Mouse (Mus musculus) midbrain, embryonic 12.5 days (tissue): ENCODE results near the gene Spg7. TPM values are rescaled to one million over a fixed set of nuclear protein-coding genes. Genes with fewer than 3 reads are reported as not detected.
A peak's percentile ranks its signal among the peaks of the same experiment; 100 is the strongest.
"Not testable (repeated sequence)": the region's sequence is repeated elsewhere in the genome, so short reads cannot be mapped to it uniquely, and the experiment has no call there.

ENCODE experiments used
- ATAC-seq: fragments of 200-750 bp; cut with Nextera tagmentation; 2 replicates; pipeline ENCODE4 v1.8.0; 2017; ENCODE audit warnings: low read depth, moderate TSS enrichment, moderate library complexity; ENCODE audit not compliant: low FRiP score
- H3K27ac ChIP-seq: fragments of 300-500 bp; sonication (generic); replicated peaks from 2 replicates; pipeline ENCODE4 v1.5.1; 2016; ENCODE audit warnings: mild to moderate bottlenecking
- H3K27me3 ChIP-seq: fragments of 300-500 bp; sonication (generic); 2 replicates; pipeline ENCODE4 v1.6.1; 2016; ENCODE audit warnings: mild to moderate bottlenecking
- H3K36me3 ChIP-seq: fragments of 300-500 bp; sonication (generic); 2 replicates; pipeline ENCODE4 v1.6.1; 2016
- H3K4me1 ChIP-seq: fragments of 300-500 bp; sonication (generic); 2 replicates; pipeline ENCODE4 v1.6.1; 2016
- H3K4me2 ChIP-seq: fragments of 300-500 bp; sonication (generic); replicated peaks from 2 replicates; pipeline ENCODE4 v1.6.1; 2016; ENCODE audit warnings: mild to moderate bottlenecking, moderate library complexity
- H3K4me3 ChIP-seq: fragments of 300-500 bp; sonication (generic); 2 replicates; pipeline ENCODE4 v1.5.1; 2016; ENCODE audit warnings: mild to moderate bottlenecking
- H3K9ac ChIP-seq: fragments of 300-500 bp; sonication (generic); replicated peaks from 2 replicates; pipeline ENCODE4 v1.6.1; 2016; ENCODE audit warnings: mild to moderate bottlenecking, moderate library complexity
- H3K9me3 ChIP-seq: fragments of 300-500 bp; sonication (generic); 2 replicates; pipeline ENCODE4 v1.6.1; 2016; ENCODE audit warnings: mild to moderate bottlenecking
- WGBS: fragments of 180-500 bp; shearing (Covaris S2); methylation state at CpG from one replicate; pipeline ENCODE4 v1.1.7; 2016; 5-methylcytosine and 5-hydroxymethylcytosine counted together
- polyA plus RNA-seq: library from polyadenylated mRNA; unstranded; fragments of >200 nt; fragmentation: Nextera tagmentation; extraction: Ambion mirVana; gene quantifications from 2 replicates; pipeline ENCODE4 v1.2.1, GENCODE M21; 2016

Gene Spg7
- polyA plus RNA-seq, 1 experiment from 2014 or later, result 58.7 TPM

DNA sequence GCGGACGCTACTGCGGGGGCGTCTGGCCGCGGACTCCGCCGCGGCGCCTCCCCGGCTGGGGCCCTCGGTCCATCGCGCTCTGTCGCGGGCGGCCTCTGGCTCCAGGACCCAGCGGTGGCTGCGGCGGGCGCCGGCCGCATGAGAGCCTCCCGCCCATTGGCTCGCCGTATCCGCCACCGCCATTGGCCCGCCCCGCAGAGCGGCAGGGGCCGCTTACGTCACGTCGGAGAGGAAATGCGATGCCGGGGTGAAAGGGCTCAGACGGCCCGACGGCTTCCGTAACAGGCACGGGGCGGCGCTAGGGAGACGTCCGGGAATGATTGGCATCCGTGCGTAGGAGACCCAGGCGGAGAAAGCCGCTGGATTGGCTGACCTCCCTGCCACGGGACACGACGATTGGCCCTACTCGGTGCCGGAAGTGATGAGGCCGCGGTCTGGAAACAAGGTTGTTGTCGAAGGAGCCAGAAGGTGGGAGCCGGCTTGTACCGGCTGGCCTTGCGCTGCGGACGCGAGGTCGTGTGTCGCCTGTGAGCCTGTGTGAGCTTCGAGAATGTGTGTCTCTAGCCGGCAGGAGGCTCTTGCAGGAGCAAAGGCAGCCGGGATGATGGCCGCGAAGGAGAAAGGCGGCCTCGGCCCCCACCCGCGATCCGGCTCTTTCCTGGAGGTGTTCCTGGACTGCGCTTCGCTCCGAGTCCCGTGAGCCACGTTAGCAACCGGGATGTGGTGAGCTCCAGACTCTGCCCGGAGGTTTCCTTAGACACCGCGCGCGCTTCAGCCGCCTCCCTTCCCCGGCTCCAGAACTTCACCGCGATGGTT lies 20.4 kb upstream of the Spg7 start, which contains the start of gene Ankrd11:
Gene Ankrd11 (minus strand): TSS at position 120 of the 816 bp plus-strand sequence.
- WGBS, result under 1% methylated on average over 86 of the region's 91 CpGs
- peak; percentile 97 for ATAC-seq
- H3K4me1 ChIP-seq, result peaks cover 42% of the 10 kb centered on the region

DNA sequence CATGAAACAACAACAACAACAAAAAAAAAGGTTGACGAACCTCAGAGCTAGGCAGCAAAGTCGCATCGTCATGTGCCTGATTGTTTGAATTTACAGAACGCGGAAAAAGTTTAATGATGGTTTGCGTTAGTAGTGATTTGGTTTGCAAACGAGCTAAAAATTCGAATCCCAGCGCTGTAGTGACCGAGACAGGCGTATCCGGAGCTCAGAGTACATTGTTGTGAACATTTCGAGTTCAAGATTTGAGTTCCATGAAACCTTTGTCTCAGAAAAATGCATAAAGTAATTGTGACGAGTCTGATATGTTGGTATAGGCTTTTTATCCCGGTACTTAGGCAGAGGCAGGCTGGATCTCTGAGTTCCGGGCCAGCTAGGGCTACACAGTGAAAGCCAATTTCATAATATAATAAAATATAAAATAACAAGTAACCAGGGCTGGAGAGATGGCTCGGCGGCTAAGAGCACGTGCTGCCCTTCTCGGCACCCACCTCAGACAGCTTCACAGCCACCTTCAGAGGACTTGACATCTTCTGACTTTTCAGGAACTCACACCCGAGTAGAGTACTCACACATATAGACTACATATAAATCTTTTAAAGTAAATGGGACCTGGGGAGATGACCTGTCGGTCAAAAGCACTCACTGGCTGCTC lies 19.6 kb upstream of the Spg7 start:
- H3K9me3 ChIP-seq, result no peaks in the 10 kb centered on the region
- H3K9ac ChIP-seq, result peak overlapping the region; percentile 92
- H3K27ac ChIP-seq, result peak overlapping the region; percentile 96
- H3K4me2 ChIP-seq, result peak overlapping the region; percentile 78
- peaks cover 40% of the 10 kb centered on the region for H3K4me1 ChIP-seq
- WGBS, result 26% methylated on average over 22 of the region's 22 CpGs
- 0 out of 2 replicates have a peak, but pooled peaks cover 3% of the 10 kb centered on the region for H3K36me3 ChIP-seq
- ATAC-seq, result no peak
- no peaks in the 10 kb centered on the region for H3K27me3 ChIP-seq
- peak overlapping the region; percentile 69 for H3K4me3 ChIP-seq

More for the DNA sequence above, 20.4 kb upstream of the Spg7 start, which contains the start of gene Ankrd11:
- Histone ChIP-seq H3K4me2 (peak within 1 kb of the TSS; percentile 80), H3K9me3 (no peaks in the 10 kb centered on the region), H3K36me3 (0 out of 2 replicates have a peak, but pooled peaks cover 3% of the 10 kb centered on the region), H3K27ac (peak within 1 kb of the TSS; percentile 96), H3K9ac (peak within 1 kb of the TSS; percentile 97), H3K27me3 (no peaks in the 10 kb centered on the region), H3K4me3 (peak within 1 kb of the TSS; percentile 69)

- WGBS, result 94% methylated on average over 3 of the region's 3 CpGs
- Histone ChIP-seq H3K4me3 (no peak overlapping the region), H3K27ac (no peak overlapping the region), H3K27me3 (no peaks in the 10 kb centered on the region), H3K4me2 (no peak overlapping the region; the same call in 1 of the 2 replicates), H3K4me1 (peaks cover 33% of the 10 kb centered on the region), H3K36me3 (0 out of 2 replicates have a peak, but pooled peaks cover 3% of the 10 kb centered on the region), H3K9me3 (no peaks in the 10 kb centered on the region), H3K9ac (no peak overlapping the region)
- no peak for ATAC-seq
These were observed 18.8 kb upstream of the Spg7 start for GRCm38 (mm10) chr8:123043941-123044340.

GRCm38 (mm10) chr8:123044743-123045425 lies 17.9 kb upstream of the Spg7 start:
- not testable (repeated sequence) for H3K27ac ChIP-seq, H3K4me3 ChIP-seq, H3K36me3 ChIP-seq, H3K27me3 ChIP-seq, H3K4me2 ChIP-seq, ATAC-seq, H3K9me3 ChIP-seq, H3K9ac ChIP-seq
- WGBS, result 95% methylated on average over 23 of the region's 23 CpGs
- H3K4me1 ChIP-seq, result peaks cover 24% of the 10 kb centered on the region

- WGBS, result 84% methylated on average over 4 of the region's 4 CpGs
- Histone ChIP-seq H3K4me3 (no peak overlapping the region), H3K9ac (no peak overlapping the region), H3K9me3 (no peaks in the 10 kb centered on the region), H3K36me3 (0 out of 2 replicates have a peak, but pooled peaks cover 3% of the 10 kb centered on the region), H3K4me2 (no peak overlapping the region), H3K4me1 (peaks cover 12% of the 10 kb centered on the region), H3K27ac (no peak overlapping the region), H3K27me3 (no peaks in the 10 kb centered on the region)
- ATAC-seq, result no peak
These were observed 16.0 kb upstream of the Spg7 start for GRCm38 (mm10) chr8:123046706-123047105.

GRCm38 (mm10) chr8:123047827-123048226 lies 14.9 kb upstream of the Spg7 start:
- Histone ChIP-seq H3K4me2 (no peak overlapping the region), H3K27me3 (no peaks in the 10 kb centered on the region), H3K36me3 (0 out of 2 replicates have a peak, but pooled peaks cover 3% of the 10 kb centered on the region), H3K4me3 (no peak overlapping the region), H3K4me1 (peaks cover 12% of the 10 kb centered on the region), H3K9ac (no peak overlapping the region), H3K27ac (no peak overlapping the region), H3K9me3 (no peaks in the 10 kb centered on the region)
- no peak for ATAC-seq
- WGBS, result 87% methylated on average over 7 of the region's 7 CpGs

- 88% methylated on average over 7 of the region's 7 CpGs for WGBS
- Histone ChIP-seq H3K4me3 (no peak overlapping the region), H3K4me1 (peaks cover 8% of the 10 kb centered on the region), H3K4me2 (no peak overlapping the region), H3K27me3 (no peaks in the 10 kb centered on the region), H3K27ac (no peak overlapping the region), H3K9ac (no peak overlapping the region), H3K9me3 (no peaks in the 10 kb centered on the region), H3K36me3 (0 out of 2 replicates have a peak, but pooled peaks cover 3% of the 10 kb centered on the region)
- no peak for ATAC-seq
These were observed 14.3 kb upstream of the Spg7 start for GRCm38 (mm10) chr8:123048402-123048801.

GRCm38 (mm10) chr8:123051458-123051857 lies 11.3 kb upstream of the Spg7 start:
- no peak for ATAC-seq
- no peak overlapping the region for H3K4me3 ChIP-seq
- no peaks in the 10 kb centered on the region for H3K36me3 ChIP-seq
- no peaks in the 10 kb centered on the region for H3K9me3 ChIP-seq
- H3K27me3 ChIP-seq, result no peaks in the 10 kb centered on the region
- no peaks in the 10 kb centered on the region for H3K4me1 ChIP-seq
- 75% methylated on average over 5 of the region's 5 CpGs for WGBS
- no peak overlapping the region for H3K4me2 ChIP-seq
- H3K9ac ChIP-seq, result no peak overlapping the region
- no peak overlapping the region for H3K27ac ChIP-seq

DNA sequence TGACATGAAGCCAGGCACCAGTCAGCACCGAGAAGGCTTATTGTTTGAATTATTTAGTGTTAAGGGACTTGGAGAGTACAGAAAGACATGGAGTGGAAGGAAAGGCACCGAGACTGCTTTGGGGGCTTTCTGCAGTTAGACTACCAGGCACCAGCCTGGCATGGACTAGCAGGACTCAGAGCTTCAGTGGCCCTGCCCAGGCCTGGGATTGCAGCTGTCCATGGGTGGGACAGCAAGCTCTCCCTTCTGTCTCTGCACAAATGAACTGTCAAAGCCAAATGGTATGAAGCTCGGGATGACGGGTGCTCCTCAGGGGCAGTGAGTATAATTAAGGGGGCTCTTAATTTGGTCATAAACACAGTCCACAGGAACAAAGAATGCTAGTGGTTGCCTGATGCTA lies 1.3 kb downstream of the Spg7 start:
- Histone ChIP-seq H3K27me3 (no peaks in the 10 kb centered on the region), H3K4me1 (peaks cover 27% of the 10 kb centered on the region), H3K27ac (no peak overlapping the region), H3K4me3 (0 out of 2 replicates have a peak overlapping the region, but pooled peaks have one; percentile 97), H3K4me2 (peak overlapping the region; percentile 80), H3K9ac (peak overlapping the region; percentile 94; the same call in 1 of the 2 replicates), H3K36me3 (peaks cover 6% of the 10 kb centered on the region), H3K9me3 (no peaks in the 10 kb centered on the region)
- ATAC-seq, result no peak
- 88% methylated on average over 4 of the region's 4 CpGs for WGBS

DNA sequence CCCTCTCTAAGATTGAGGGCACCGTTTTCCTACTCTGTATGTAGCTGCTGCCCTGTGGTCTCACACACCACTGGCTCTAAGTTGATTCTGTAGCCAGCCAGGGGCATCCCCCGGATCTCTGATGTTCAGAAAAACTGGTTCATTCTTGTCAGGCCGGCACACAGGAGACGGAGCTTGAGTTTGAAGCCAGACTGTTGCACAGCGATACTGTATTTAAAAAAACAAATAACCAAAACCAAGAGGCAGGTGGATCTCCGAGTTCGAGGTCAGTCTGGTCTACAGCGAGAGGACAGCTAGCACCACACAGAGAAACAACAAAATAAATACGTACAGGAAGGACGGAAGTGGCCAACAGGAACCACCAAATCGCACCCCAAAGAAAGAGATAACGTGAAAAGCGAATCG lies 2.1 kb downstream of the Spg7 start:
- Histone ChIP-seq H3K27ac (peak overlapping the region; percentile 91), H3K4me3 (peak overlapping the region; percentile 97), H3K36me3 (peaks cover 6% of the 10 kb centered on the region), H3K9ac (peak overlapping the region; percentile 94), H3K4me2 (peak overlapping the region; percentile 80), H3K4me1 (peaks cover 27% of the 10 kb centered on the region), H3K27me3 (no peaks in the 10 kb centered on the region), H3K9me3 (no peaks in the 10 kb centered on the region)
- 3% methylated on average over 14 of the region's 14 CpGs for WGBS
- peak; percentile 27 for ATAC-seq

DNA sequence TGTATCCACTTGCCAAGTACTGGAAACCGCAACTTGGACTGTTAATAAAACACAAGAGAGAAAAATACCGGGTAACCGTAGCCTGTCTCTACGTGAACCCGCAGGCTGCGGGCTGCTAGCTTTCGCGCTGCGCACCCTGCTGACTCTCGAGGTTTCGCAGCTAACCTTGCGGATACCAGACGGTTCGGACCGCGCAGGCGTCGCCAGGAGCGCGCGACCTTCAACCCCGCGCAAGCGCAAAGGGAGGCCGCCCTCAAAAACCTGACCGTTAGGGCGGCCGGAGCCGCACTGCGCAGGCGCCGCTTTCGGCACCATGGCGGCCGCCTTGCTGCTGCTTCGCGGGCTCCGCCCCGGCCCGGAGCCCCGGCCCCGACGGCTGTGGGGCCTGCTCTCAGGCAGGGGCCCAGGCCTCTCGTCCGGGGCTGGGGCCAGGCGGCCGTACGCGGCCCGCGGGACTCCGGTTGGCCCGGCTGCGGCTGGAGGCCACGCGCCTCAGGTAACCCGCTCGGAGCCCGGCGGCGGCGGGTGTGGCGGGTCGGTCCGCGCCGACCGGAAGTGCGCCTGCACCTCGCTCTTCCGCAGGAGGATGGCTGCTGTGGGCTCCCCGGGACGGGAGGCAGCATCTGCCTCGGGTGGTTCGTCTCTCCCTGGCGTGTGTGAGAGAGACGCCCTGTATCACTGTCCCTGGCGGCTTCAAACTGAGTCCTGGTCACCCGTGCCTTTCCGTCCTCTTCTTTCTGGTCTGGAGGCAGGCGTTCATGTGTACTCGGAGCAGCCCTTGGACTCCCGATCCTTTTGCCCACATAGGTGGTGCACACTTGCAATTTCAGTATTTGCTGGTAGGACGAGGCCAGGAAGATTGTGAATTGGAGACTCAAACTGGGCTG lies 2.7 kb downstream of the Spg7 start:
- Histone ChIP-seq H3K9me3 (no peaks in the 10 kb centered on the region), H3K36me3 (peaks cover 9% of the 10 kb centered on the region), H3K9ac (peak overlapping the region; percentile 94), H3K4me2 (peak overlapping the region; percentile 80), H3K27ac (peak overlapping the region; percentile 91), H3K27me3 (no peaks in the 10 kb centered on the region), H3K4me1 (peaks cover 27% of the 10 kb centered on the region), H3K4me3 (peak overlapping the region; percentile 97)
- WGBS, result under 1% methylated on average over 84 of the region's 84 CpGs
- ATAC-seq, result peak; percentile 96
